Mouse (Mus musculus) cerebellum, postnatal 25 days (tissue): Measurements from ENCODE around the gene Alpk1.

Experiments used
- DNase-seq, 2 experiments: peaks; one replicate each; pipeline ENCODE4 v3.0.0; 2021; ENCODE audit warnings: mixed read lengths in 2 of 2

Gene Alpk1

GRCm38 (mm10) chr3:127691230-127691629, 89.1 kb downstream of the Alpk1 start:
- no peak for DNase-seq

GRCm38 (mm10) chr3:127679703-127680102, 100.6 kb downstream of the Alpk1 start:
- DNase-seq, result no peak

GRCm38 (mm10) chr3:127661646-127662531, 118.4 kb downstream of the Alpk1 start:
- DNase-seq, result no peak

- DNase-seq, result no peak
Observed at GRCm38 (mm10) chr3:127660712-127661111, 119.6 kb downstream of the Alpk1 start.

- no peak for DNase-seq
Observed at GRCm38 (mm10) chr3:127651742-127652653, 128.3 kb downstream of the Alpk1 start.

GRCm38 (mm10) chr3:127646156-127646825, 134.0 kb downstream of the Alpk1 start:
- DNase-seq, result no peak

- DNase-seq, result no peak
Observed at GRCm38 (mm10) chr3:127642211-127642610, 138.1 kb downstream of the Alpk1 start.

- DNase-seq, result no peak
Observed at GRCm38 (mm10) chr3:127640762-127641700, 139.3 kb downstream of the Alpk1 start.

- DNase-seq, result peak in 1 of 2 experiments; percentile 62
Observed at GRCm38 (mm10) chr3:127639875-127640761, 140.2 kb downstream of the Alpk1 start.

GRCm38 (mm10) chr3:127634984-127635349, 145.4 kb downstream of the Alpk1 start:
- no peak for DNase-seq

- DNase-seq, result peak; percentile 79 to 86
Observed at GRCm38 (mm10) chr3:127634101-127634983, 146.0 kb downstream of the Alpk1 start.

GRCm38 (mm10) chr3:127633080-127634032, 147.0 kb downstream of the Alpk1 start, which contains the start of gene Neurog2:
Gene Neurog2 (plus strand): TSS chr3:127633135.
- peak; percentile 44 to 51 for DNase-seq

- DNase-seq, result peak; percentile 32 to 34
Observed at GRCm38 (mm10) chr3:127632531-127632930, 147.8 kb downstream of the Alpk1 start.

GRCm38 (mm10) chr3:127631582-127631981, 148.7 kb downstream of the Alpk1 start:
- DNase-seq, result no peak

- no peak for DNase-seq
Observed at GRCm38 (mm10) chr3:127630735-127631372, 149.5 kb downstream of the Alpk1 start.

GRCm38 (mm10) chr3:127630190-127630589, 150.1 kb downstream of the Alpk1 start:
- no peak for DNase-seq

- DNase-seq, result no peak
Observed at GRCm38 (mm10) chr3:127628311-127629184, 151.8 kb downstream of the Alpk1 start.
